Mouse (Mus musculus) midbrain, embryonic 15.5 days (tissue): ENCODE measurements around the gene Pdzd2. TPM values are rescaled to one million over a fixed set of nuclear protein-coding genes. Genes with fewer than 3 reads are reported as not detected.
A peak's percentile ranks its signal among the peaks of the same experiment; 100 is the strongest.

Source experiments
- ATAC-seq: fragments of 200-750 bp; cut with Nextera tagmentation; replicated peaks from 2 replicates; pipeline ENCODE4 v1.8.0; 2017; ENCODE audit warnings: moderate TSS enrichment
- H3K27ac ChIP-seq: fragments of 300-500 bp; sonication (generic); 2 replicates; pipeline ENCODE4 v1.5.1; 2015; ENCODE audit warnings: mild to moderate bottlenecking, inconsistent platforms
- H3K27me3 ChIP-seq: fragments of 300-500 bp; sonication (generic); replicated peaks from 2 replicates; pipeline ENCODE4 v1.6.1; 2015; ENCODE audit warnings: inconsistent platforms
- H3K36me3 ChIP-seq: fragments of 300-500 bp; sonication (generic); replicated peaks from 2 replicates; pipeline ENCODE4 v1.6.1; 2015; ENCODE audit warnings: inconsistent platforms
- H3K4me1 ChIP-seq: fragments of 300-500 bp; sonication (generic); 2 replicates; pipeline ENCODE4 v1.6.1; 2015; ENCODE audit warnings: inconsistent platforms
- H3K4me2 ChIP-seq: fragments of 300-500 bp; sonication (generic); 2 replicates; pipeline ENCODE4 v1.6.1; 2015; ENCODE audit warnings: inconsistent platforms, mild to moderate bottlenecking, moderate library complexity
- H3K4me3 ChIP-seq: fragments of 300-500 bp; sonication (generic); 2 replicates; pipeline ENCODE4 v1.5.1; 2015; ENCODE audit warnings: mild to moderate bottlenecking, inconsistent platforms
- H3K9ac ChIP-seq: fragments of 300-500 bp; sonication (generic); 2 replicates; pipeline ENCODE4 v1.6.1; 2015; ENCODE audit warnings: mild to moderate bottlenecking, inconsistent platforms
- H3K9me3 ChIP-seq: fragments of 300-500 bp; sonication (generic); 2 replicates; pipeline ENCODE4 v1.6.1; 2016; ENCODE audit warnings: inconsistent platforms
- WGBS: fragments of 180-500 bp; shearing (Covaris S2); methylation state at CpG from one replicate; pipeline ENCODE4 v1.1.7; 2015; ENCODE audit warnings: mixed read lengths; 5-methylcytosine and 5-hydroxymethylcytosine counted together
- polyA plus RNA-seq: library from polyadenylated mRNA; unstranded; fragments of >200 nt; fragmentation: Nextera tagmentation; extraction: Ambion mirVana; gene quantifications from 2 replicates; pipeline ENCODE4 v1.2.1, GENCODE M21; 2015

Pdzd2 gene
- polyA plus RNA-seq, 1 experiment from 2014 or later = 17.5 TPM

GRCm38 (mm10) chr15:12425049-12425627 lies 314.6 kb downstream of the Pdzd2 start:
- H3K9me3 ChIP-seq = no peaks in the 10 kb centered on the region
- 44% methylated on average over 13 of the region's 13 CpGs for WGBS
- H3K9ac ChIP-seq = no peak overlapping the region
- no peaks in the 10 kb centered on the region for H3K36me3 ChIP-seq
- ATAC-seq = no peak
- no peak overlapping the region for H3K4me3 ChIP-seq
- H3K4me1 ChIP-seq = no peaks in the 10 kb centered on the region
- H3K4me2 ChIP-seq = no peak overlapping the region
- no peak overlapping the region for H3K27ac ChIP-seq
- no peaks in the 10 kb centered on the region for H3K27me3 ChIP-seq

GRCm38 (mm10) chr15:12424187-12424586 lies 315.5 kb downstream of the Pdzd2 start:
- no peaks in the 10 kb centered on the region for H3K9me3 ChIP-seq
- 53% methylated on average over 5 of the region's 5 CpGs for WGBS
- no peaks in the 10 kb centered on the region for H3K27me3 ChIP-seq
- no peaks in the 10 kb centered on the region for H3K36me3 ChIP-seq
- H3K4me1 ChIP-seq = no peaks in the 10 kb centered on the region
- H3K27ac ChIP-seq = no peak overlapping the region
- no peak for ATAC-seq
- no peak overlapping the region for H3K4me3 ChIP-seq
- H3K9ac ChIP-seq = no peak overlapping the region
- no peak overlapping the region for H3K4me2 ChIP-seq

DNA sequence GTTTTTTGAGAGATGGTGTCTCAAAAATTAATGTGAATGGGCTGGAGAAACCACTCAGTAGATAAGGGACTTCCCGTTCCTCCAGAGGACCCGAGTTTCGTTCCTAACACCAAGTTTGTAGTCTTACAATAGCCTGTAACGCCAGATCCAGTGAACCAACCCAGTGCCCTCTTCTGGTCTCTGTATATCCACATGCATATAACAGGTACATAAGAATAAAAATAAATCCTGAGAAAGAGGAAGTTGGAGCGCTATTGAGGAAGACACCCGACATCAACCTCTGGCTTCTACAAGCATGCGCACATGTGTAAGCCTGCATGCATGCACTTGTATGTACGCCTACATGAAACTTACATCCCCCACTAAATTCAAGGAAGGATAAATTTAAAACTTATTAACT lies 318.8 kb downstream of the Pdzd2 start:
- H3K4me1 ChIP-seq = no peaks in the 10 kb centered on the region
- WGBS = 95% methylated on average over 8 of the region's 8 CpGs

GRCm38 (mm10) chr15:12420376-12420775 lies 319.3 kb downstream of the Pdzd2 start:
- H3K27ac ChIP-seq = no peak overlapping the region

More for the DNA sequence above, 318.8 kb downstream of the Pdzd2 start:
- Histone ChIP-seq H3K9me3 (no peaks in the 10 kb centered on the region), H3K4me3 (no peak overlapping the region), H3K9ac (no peak overlapping the region), H3K27me3 (no peaks in the 10 kb centered on the region), H3K4me2 (no peak overlapping the region), H3K27ac (no peak overlapping the region), H3K36me3 (no peaks in the 10 kb centered on the region)
- ATAC-seq = no peak

DNA sequence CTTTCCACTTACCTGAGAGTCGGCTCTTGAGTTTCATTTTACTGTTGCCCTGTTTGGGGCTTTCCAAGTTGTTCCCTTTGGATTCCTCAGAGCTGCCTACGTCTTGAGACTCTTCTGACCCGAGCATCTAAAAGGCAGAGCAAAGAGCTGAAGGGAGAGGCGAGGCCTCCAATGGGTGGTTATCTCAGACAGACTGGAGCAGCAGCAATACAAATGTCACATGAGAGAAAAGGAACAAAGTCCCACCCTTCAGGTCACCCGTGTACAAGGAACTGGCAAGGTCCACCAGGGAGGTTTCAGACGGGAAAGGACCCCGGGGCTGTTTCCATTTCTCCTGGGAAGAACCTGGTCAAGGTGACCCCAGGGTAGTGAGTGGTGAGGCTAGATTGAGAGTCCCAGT lies 320.3 kb downstream of the Pdzd2 start:
- Histone ChIP-seq H3K4me2 (no peak overlapping the region), H3K27me3 (no peaks in the 10 kb centered on the region), H3K36me3 (no peaks in the 10 kb centered on the region), H3K27ac (no peak overlapping the region), H3K4me3 (no peak overlapping the region), H3K4me1 (no peaks in the 10 kb centered on the region), H3K9ac (no peak overlapping the region), H3K9me3 (no peaks in the 10 kb centered on the region)
- 75% methylated on average over 7 of the region's 7 CpGs for WGBS
- ATAC-seq = no peak

More at GRCm38 (mm10) chr15:12420376-12420775, 319.3 kb downstream of the Pdzd2 start:
- Histone ChIP-seq H3K4me2 (no peak overlapping the region), H3K4me1 (no peaks in the 10 kb centered on the region), H3K4me3 (no peak overlapping the region), H3K9me3 (no peaks in the 10 kb centered on the region), H3K36me3 (no peaks in the 10 kb centered on the region), H3K27me3 (no peaks in the 10 kb centered on the region), H3K9ac (no peak overlapping the region)
- WGBS = 91% methylated on average over 10 of the region's 10 CpGs
- no peak for ATAC-seq

- Histone ChIP-seq H3K36me3 (no peaks in the 10 kb centered on the region), H3K4me1 (no peaks in the 10 kb centered on the region), H3K27ac (no peak overlapping the region), H3K9ac (no peak overlapping the region), H3K9me3 (no peaks in the 10 kb centered on the region), H3K4me3 (no peak overlapping the region), H3K27me3 (no peaks in the 10 kb centered on the region), H3K4me2 (no peak overlapping the region)
- no peak for ATAC-seq
- WGBS = 86% methylated on average over 16 of the region's 16 CpGs
Measured at GRCm38 (mm10) chr15:12415536-12416200, 324.1 kb downstream of the Pdzd2 start.

DNA sequence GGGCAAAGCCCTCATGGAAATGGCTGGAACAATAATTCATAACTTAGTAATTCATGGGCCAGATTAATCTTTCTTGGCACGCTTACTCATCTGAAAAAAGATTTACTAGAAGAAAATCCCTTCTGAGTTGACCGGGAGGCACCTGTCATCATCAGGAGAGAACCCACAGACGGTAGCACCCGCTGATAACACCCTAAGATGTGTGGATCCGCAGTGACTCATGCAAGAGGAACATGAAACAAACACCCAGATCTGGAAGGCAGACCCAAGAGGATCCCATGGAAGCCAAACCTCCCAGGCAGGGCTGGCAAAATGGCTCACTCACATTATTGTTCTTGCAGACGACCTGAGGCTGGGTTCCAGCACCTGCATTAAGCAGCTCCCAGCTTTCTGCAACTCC lies 325.0 kb downstream of the Pdzd2 start:
- H3K4me1 ChIP-seq = no peaks in the 10 kb centered on the region
- ATAC-seq = no peak
- no peaks in the 10 kb centered on the region for H3K9me3 ChIP-seq
- H3K4me3 ChIP-seq = no peak overlapping the region
- H3K36me3 ChIP-seq = no peaks in the 10 kb centered on the region
- no peak overlapping the region for H3K4me2 ChIP-seq
- no peak overlapping the region for H3K27ac ChIP-seq
- H3K9ac ChIP-seq = no peak overlapping the region
- H3K27me3 ChIP-seq = no peaks in the 10 kb centered on the region
- WGBS = 89% methylated on average over 6 of the region's 6 CpGs

DNA sequence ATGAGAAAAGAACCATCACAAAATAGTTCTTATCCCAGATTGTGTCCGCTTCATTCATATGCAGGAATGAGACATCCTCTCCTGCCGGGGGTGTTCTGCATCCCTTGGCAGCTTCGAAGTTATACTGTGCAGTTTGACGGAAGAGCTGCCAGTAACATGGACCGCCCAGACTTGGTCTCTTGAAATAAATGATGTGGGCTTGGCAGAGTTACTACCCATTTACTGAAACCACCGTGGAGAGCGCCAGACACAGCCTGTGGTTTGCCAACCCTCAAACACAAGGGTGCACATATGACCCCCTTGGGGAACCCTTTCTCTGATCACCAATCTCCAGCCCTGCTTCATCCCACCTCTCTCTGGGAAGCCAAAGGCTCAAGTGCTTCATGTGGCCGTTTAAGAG lies 331.5 kb downstream of the Pdzd2 start:
- Histone ChIP-seq H3K9me3 (no peaks in the 10 kb centered on the region), H3K9ac (no peak overlapping the region), H3K27me3 (no peaks in the 10 kb centered on the region), H3K27ac (no peak overlapping the region), H3K36me3 (no peaks in the 10 kb centered on the region), H3K4me1 (no peaks in the 10 kb centered on the region), H3K4me2 (no peak overlapping the region), H3K4me3 (no peak overlapping the region)
- no peak for ATAC-seq
- WGBS = 82% methylated on average over 8 of the region's 8 CpGs

- no peaks in the 10 kb centered on the region for H3K36me3 ChIP-seq
- no peaks in the 10 kb centered on the region for H3K27me3 ChIP-seq
- no peak overlapping the region for H3K27ac ChIP-seq
- 92% methylated on average over 5 of the region's 5 CpGs for WGBS
- H3K4me1 ChIP-seq = no peaks in the 10 kb centered on the region
- ATAC-seq = no peak
- H3K9me3 ChIP-seq = no peaks in the 10 kb centered on the region
- H3K9ac ChIP-seq = no peak overlapping the region
- no peak overlapping the region for H3K4me3 ChIP-seq
- no peak overlapping the region for H3K4me2 ChIP-seq
Measured at GRCm38 (mm10) chr15:12405592-12405991, 334.1 kb downstream of the Pdzd2 start.

DNA sequence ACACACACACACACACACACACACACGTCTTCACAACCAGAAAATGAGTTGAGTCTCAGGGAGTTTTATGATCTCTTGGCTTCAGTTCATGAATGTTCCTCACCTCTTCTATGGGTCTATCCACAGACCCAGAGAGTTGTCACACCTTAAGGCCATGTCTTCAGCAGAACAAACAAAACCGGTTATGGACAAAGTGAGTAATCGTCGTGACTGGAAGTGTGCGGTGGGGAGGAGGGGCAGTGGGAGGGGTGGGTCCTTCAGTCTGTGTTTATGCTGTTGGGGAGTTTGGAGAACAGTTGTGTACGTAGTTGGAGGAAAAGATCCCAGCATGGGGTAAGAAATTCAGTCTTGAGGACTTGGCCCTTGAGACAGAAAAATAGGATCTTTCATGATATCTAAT lies 342.7 kb downstream of the Pdzd2 start:
- H3K9me3 ChIP-seq = no peaks in the 10 kb centered on the region
- H3K9ac ChIP-seq = no peak overlapping the region
- no peak overlapping the region for H3K4me3 ChIP-seq
- H3K27ac ChIP-seq = no peak overlapping the region
- no peaks in the 10 kb centered on the region for H3K4me1 ChIP-seq
- WGBS = 88% methylated on average over 6 of the region's 6 CpGs
- H3K4me2 ChIP-seq = no peak overlapping the region
- no peaks in the 10 kb centered on the region for H3K36me3 ChIP-seq
- ATAC-seq = no peak
- no peaks in the 10 kb centered on the region for H3K27me3 ChIP-seq

DNA sequence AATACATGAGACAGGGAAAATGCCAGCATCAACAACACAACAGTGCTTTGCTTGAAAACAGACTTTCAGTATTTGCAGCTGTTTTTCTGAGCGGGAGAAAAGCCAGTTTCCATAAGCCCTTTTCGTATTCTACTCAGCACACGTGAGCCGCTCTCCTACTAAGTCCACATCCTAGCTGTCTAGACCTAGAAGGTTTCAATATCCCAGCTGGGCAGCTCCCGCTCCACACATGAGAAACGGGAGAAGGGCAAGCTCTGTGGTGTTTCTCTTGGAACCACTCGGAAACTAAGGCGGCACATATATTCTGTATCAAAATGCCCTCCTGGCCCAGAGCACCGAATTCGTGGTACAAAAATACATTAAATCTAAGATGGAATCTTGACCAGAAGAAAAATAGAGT lies 345.0 kb downstream of the Pdzd2 start:
- Histone ChIP-seq H3K27me3 (no peaks in the 10 kb centered on the region), H3K9ac (no peak overlapping the region)
- WGBS = 93% methylated on average over 10 of the region's 10 CpGs

GRCm38 (mm10) chr15:12388726-12389489 lies 350.8 kb downstream of the Pdzd2 start:
- ATAC-seq = peak; percentile 85
- Histone ChIP-seq H3K27ac (peak overlapping the region; percentile 40; the same call in 1 of the 2 replicates), H3K4me2 (no peak overlapping the region)

More for the DNA sequence above, 345.0 kb downstream of the Pdzd2 start:
- no peak for ATAC-seq
- H3K36me3 ChIP-seq = no peaks in the 10 kb centered on the region
- no peak overlapping the region for H3K4me3 ChIP-seq
- H3K4me2 ChIP-seq = no peak overlapping the region
- no peaks in the 10 kb centered on the region for H3K4me1 ChIP-seq
- H3K27ac ChIP-seq = no peak overlapping the region
- H3K9me3 ChIP-seq = no peaks in the 10 kb centered on the region

More at GRCm38 (mm10) chr15:12388726-12389489, 350.8 kb downstream of the Pdzd2 start:
- no peaks in the 10 kb centered on the region for H3K9me3 ChIP-seq
- peaks cover 6% of the 10 kb centered on the region; the same call in 1 of the 2 replicates for H3K4me1 ChIP-seq
- WGBS = 26% methylated on average over 15 of the region's 15 CpGs
- H3K36me3 ChIP-seq = no peaks in the 10 kb centered on the region
- H3K4me3 ChIP-seq = no peak overlapping the region
- H3K9ac ChIP-seq = no peak overlapping the region
- no peaks in the 10 kb centered on the region for H3K27me3 ChIP-seq
